Mouse (Mus musculus) lung, postnatal 0 days (tissue): ENCODE measurements at regions not wholly inside any gene's neighbourhood (a gene's known extent, or its start where the extent isn't known, plus 50 kb on each side); places are given as distances from the start of the nearest gene placed in this dataset.
"Not testable (repeated sequence)": the region's sequence is repeated elsewhere in the genome, so short reads cannot be mapped to it uniquely, and the experiment has no call there.

ENCODE experiments used
- ATAC-seq: fragments of 200-750 bp; cut with Nextera tagmentation; 2 replicates; pipeline ENCODE4 v1.8.0; 2017; ENCODE audit warnings: moderate library complexity
- DNase-seq: peaks from one replicate; pipeline ENCODE4 v3.0.0-alpha.2; 2016; ENCODE audit warnings: low spot score
- H3K27ac ChIP-seq: fragments of 300-500 bp; sonication (generic); 2 replicates; pipeline ENCODE4 v1.5.1; 2014; ENCODE audit warnings: antibody characterized with exemption, mild to moderate bottlenecking, low read length, mixed read lengths
- H3K27me3 ChIP-seq: fragments of 300-500 bp; sonication (generic); replicated peaks from 2 replicates; pipeline ENCODE4 v1.6.1; 2014; ENCODE audit warnings: low read length, mixed read lengths; ENCODE audit not compliant: insufficient read depth
- H3K36me3 ChIP-seq: fragments of 300-500 bp; sonication (generic); 2 replicates; pipeline ENCODE4 v1.6.1; 2014; ENCODE audit warnings: low read length, mixed read lengths; ENCODE audit not compliant: insufficient read depth
- H3K4me1 ChIP-seq: fragments of 300-500 bp; sonication (generic); 2 replicates; pipeline ENCODE4 v1.6.1; 2014; ENCODE audit warnings: antibody characterized with exemption, low read depth, low read length, mixed read lengths; ENCODE audit not compliant: insufficient read depth
- H3K4me2 ChIP-seq: fragments of 300-500 bp; sonication (generic); replicated peaks from 2 replicates; pipeline ENCODE4 v1.6.1; 2014; ENCODE audit warnings: low read depth, mild to moderate bottlenecking, low read length, moderate library complexity, mixed read lengths
- H3K4me3 ChIP-seq: fragments of 300-500 bp; sonication (generic); 2 replicates; pipeline ENCODE4 v1.5.1; 2014; ENCODE audit warnings: low read depth, low read length
- H3K9ac ChIP-seq: fragments of 300-500 bp; sonication (generic); replicated peaks from 2 replicates; pipeline ENCODE4 v1.6.1; 2014; ENCODE audit warnings: low read depth, mild to moderate bottlenecking
- H3K9me3 ChIP-seq: fragments of 300-500 bp; sonication (generic); 2 replicates; pipeline ENCODE4 v1.6.1; 2016; ENCODE audit warnings: low read length, mixed read lengths
- WGBS: fragments of 180-500 bp; shearing (Covaris S2); extraction: QIAGEN DNeasy Blood & Tissue Kit; methylation state at CpG from one replicate; pipeline ENCODE4 v1.1.7; 2014; 5-methylcytosine and 5-hydroxymethylcytosine counted together

- not testable (repeated sequence) for H3K36me3 ChIP-seq, H3K4me3 ChIP-seq, H3K9me3 ChIP-seq, ATAC-seq, DNase-seq, H3K9ac ChIP-seq, H3K4me1 ChIP-seq, H3K27ac ChIP-seq, H3K27me3 ChIP-seq, H3K4me2 ChIP-seq
- WGBS: no CpG with 5 or more reads among the region's 1 CpGs
Measured at GRCm38 (mm10) chr8:20495542-20495941, 119.2 kb upstream of the Gm21119 start.

GRCm38 (mm10) chr8:20513920-20514319 lies 100.8 kb upstream of the Gm21119 start:
- H3K4me3 ChIP-seq, H3K9ac ChIP-seq, ATAC-seq, H3K4me2 ChIP-seq, H3K27me3 ChIP-seq, H3K4me1 ChIP-seq, H3K27ac ChIP-seq, H3K9me3 ChIP-seq, H3K36me3 ChIP-seq: not testable (repeated sequence)
- 71% methylated on average over 1 of the region's 1 CpGs for WGBS
- peak; percentile 3 for DNase-seq

GRCm38 (mm10) chr8:20516324-20516830 lies 98.3 kb upstream of the Gm21119 start:
- 61% methylated on average over 2 of the region's 3 CpGs for WGBS
- not testable (repeated sequence) for H3K36me3 ChIP-seq, ATAC-seq, H3K4me1 ChIP-seq, H3K27me3 ChIP-seq, H3K9ac ChIP-seq, H3K4me2 ChIP-seq, H3K4me3 ChIP-seq, H3K9me3 ChIP-seq, DNase-seq, H3K27ac ChIP-seq

- WGBS: 11% methylated on average over 1 of the region's 1 CpGs
- not testable (repeated sequence) for H3K4me2 ChIP-seq, H3K4me1 ChIP-seq, DNase-seq, H3K27ac ChIP-seq, H3K36me3 ChIP-seq, H3K27me3 ChIP-seq, H3K9ac ChIP-seq, H3K4me3 ChIP-seq, H3K9me3 ChIP-seq, ATAC-seq
Measured at GRCm38 (mm10) chr8:20517551-20517950, 97.2 kb upstream of the Gm21119 start.

- H3K9ac ChIP-seq, H3K36me3 ChIP-seq, H3K4me2 ChIP-seq, H3K27ac ChIP-seq, H3K27me3 ChIP-seq, H3K4me1 ChIP-seq, ATAC-seq, H3K9me3 ChIP-seq, H3K4me3 ChIP-seq: not testable (repeated sequence)
- peak; percentile 3 for DNase-seq
Measured at GRCm38 (mm10) chr8:20524539-20524938, 90.2 kb upstream of the Gm21119 start.

GRCm38 (mm10) chr8:20529048-20529447 lies 85.7 kb upstream of the Gm21119 start:
- not testable (repeated sequence) for H3K9ac ChIP-seq, H3K27ac ChIP-seq, ATAC-seq, DNase-seq, H3K4me2 ChIP-seq, H3K27me3 ChIP-seq, H3K36me3 ChIP-seq, H3K9me3 ChIP-seq, H3K4me3 ChIP-seq, H3K4me1 ChIP-seq
- no CpG with 5 or more reads among the region's 1 CpGs for WGBS

GRCm38 (mm10) chr8:20539031-20539430 lies 75.7 kb upstream of the Gm21119 start:
- not testable (repeated sequence) for H3K4me1 ChIP-seq, ATAC-seq, H3K4me3 ChIP-seq, H3K9me3 ChIP-seq, H3K36me3 ChIP-seq, H3K9ac ChIP-seq, H3K27ac ChIP-seq, DNase-seq, H3K27me3 ChIP-seq, H3K4me2 ChIP-seq
- 84% methylated on average over 4 of the region's 4 CpGs for WGBS

GRCm38 (mm10) chr8:20544084-20544483 lies 70.6 kb upstream of the Gm21119 start:
- not testable (repeated sequence) for H3K4me3 ChIP-seq, ATAC-seq, H3K36me3 ChIP-seq

GRCm38 (mm10) chr8:20545347-20545746 lies 69.4 kb upstream of the Gm21119 start:
- H3K9ac ChIP-seq, H3K9me3 ChIP-seq, H3K4me2 ChIP-seq, H3K4me1 ChIP-seq, DNase-seq, ATAC-seq, H3K27ac ChIP-seq, H3K4me3 ChIP-seq, H3K27me3 ChIP-seq, H3K36me3 ChIP-seq: not testable (repeated sequence)
- no CpG with 5 or more reads among the region's 2 CpGs for WGBS

More at GRCm38 (mm10) chr8:20544084-20544483, 70.6 kb upstream of the Gm21119 start:
- not testable (repeated sequence) for H3K27ac ChIP-seq, DNase-seq, H3K9ac ChIP-seq, H3K27me3 ChIP-seq, H3K4me2 ChIP-seq, H3K9me3 ChIP-seq, H3K4me1 ChIP-seq
- WGBS: 63% methylated on average over 2 of the region's 2 CpGs

- DNase-seq, H3K4me1 ChIP-seq, H3K4me3 ChIP-seq, H3K27ac ChIP-seq, H3K27me3 ChIP-seq, H3K36me3 ChIP-seq, H3K9me3 ChIP-seq, ATAC-seq, H3K9ac ChIP-seq, H3K4me2 ChIP-seq: not testable (repeated sequence)
- WGBS: no CpG with 5 or more reads among the region's 3 CpGs
Measured at GRCm38 (mm10) chr8:20546401-20546800, 68.3 kb upstream of the Gm21119 start.
